Mouse (Mus musculus) erythroblast, embryonic 14.5 days (primary cell): ENCODE data around the gene Zfp622.

Source experiments
- GATA1 ChIP-seq: IDR thresholded peaks from 2 replicates; pipeline ENCODE4 v1.6.1; 2012; ENCODE audit warnings: low read length, inconsistent platforms, mixed read lengths
- TAL1 ChIP-seq: IDR thresholded peaks from 3 replicates; pipeline ENCODE4 v1.6.1; 2012; ENCODE audit warnings: low read length, inconsistent platforms, mixed read lengths

DNA sequence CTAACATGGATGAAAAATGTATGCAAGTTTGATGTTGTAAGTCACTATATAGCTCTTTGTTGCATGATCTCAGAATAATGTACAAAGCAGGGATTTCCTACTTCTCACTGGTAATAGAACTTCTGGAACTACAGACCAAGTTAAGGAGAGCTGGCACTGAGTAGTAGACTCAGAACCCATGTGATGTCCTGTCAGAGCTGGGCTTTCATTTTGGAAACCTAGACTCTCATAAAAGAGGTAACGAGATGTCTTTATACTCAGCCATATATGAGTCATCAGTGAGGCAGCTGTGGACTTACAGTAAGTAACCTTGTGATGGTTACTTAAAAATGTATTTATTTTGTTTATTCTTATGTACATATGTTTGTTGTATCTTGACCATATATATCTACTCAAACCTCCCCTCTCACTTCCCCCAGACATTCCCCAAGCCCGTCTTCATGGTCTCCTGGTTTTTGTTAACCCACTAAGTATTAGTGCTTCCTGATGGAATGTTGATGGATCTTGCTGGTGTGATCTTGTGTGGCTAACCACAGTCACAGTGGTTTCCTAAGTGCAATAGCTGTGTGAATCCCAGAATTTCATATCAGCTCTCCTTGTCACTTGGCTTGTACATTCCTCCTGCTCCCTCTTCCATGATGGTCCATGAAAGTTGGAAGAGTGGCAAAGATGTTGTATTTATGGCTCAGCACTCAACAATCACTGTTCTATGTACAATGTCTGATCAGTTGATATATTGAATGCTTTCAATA is 57.2 kb downstream of the Zfp622 start:
- no peak for TF ChIP-seq GATA1
- no peak for TF ChIP-seq TAL1
